In genomic region chr6:50976973-50977372, GRCm38 (mm10) we compare ENCODE assay signal across 14 mouse cellular contexts.
DNase-seq lines count a peak whose midpoint lies in the region; ATAC-seq and TF ChIP-seq lines count a peak whose summit lies in the region.
"Had no signal": no experiment of that assay in that cellular context is flagged by ENCODE, and none has a peak within 500 bp of the region (broad histone marks: within the 10 kb centered on the region; RNA-seq: fewer than 3 reads in every experiment).

No protein-coding gene starts in this region.

- H3K4me3 ChIP-seq in heart, postnatal 0 days (ENCODE audit: low read depth, low read length), result no peak overlapping the region
- H3K4me3 ChIP-seq in stomach, embryonic 15.5 days (replicated peaks), result no peak overlapping the region
- H3K4me3 ChIP-seq in stomach, postnatal 0 days (ENCODE audit: low read depth, low read length), result no peak overlapping the region
- H3K4me3 ChIP-seq in embryonic fibroblast, embryonic 13.5 days (ENCODE audit: insufficient read depth, low read length), result no peak overlapping the region
- H3K4me3 ChIP-seq: heart, embryonic 15.5 days; myocyte had no signal

- H3K9ac ChIP-seq in heart, postnatal 0 days (replicated peaks; ENCODE audit: low read depth, low read length), result no peak overlapping the region
- H3K9ac ChIP-seq in stomach, embryonic 15.5 days, result no peak overlapping the region
- no peak overlapping the region for H3K9ac ChIP-seq in stomach, postnatal 0 days (ENCODE audit: low read length)
- H3K9ac ChIP-seq: heart, embryonic 15.5 days; lung, embryonic 14.5 days had no signal

- 0 out of 2 replicates have a peak overlapping the region, but pooled peaks have one; percentile 80 for H3K27ac ChIP-seq in heart, postnatal 0 days (ENCODE audit: low read depth)
- H3K27ac ChIP-seq in stomach, embryonic 15.5 days, result peak overlapping the region; percentile 45; the same call in 1 of the 2 replicates
- no peak overlapping the region for H3K27ac ChIP-seq in stomach, postnatal 0 days (replicated peaks)
- H3K27ac ChIP-seq in embryonic fibroblast, embryonic 13.5 days (ENCODE audit: insufficient read depth, low read length), result peak overlapping the region; percentile 14; the same call in 1 of the 2 replicates
- H3K27ac ChIP-seq: heart, embryonic 15.5 days had no signal

- no peak for TF ChIP-seq POLR2A in embryonic fibroblast, embryonic 13.5 days (IDR thresholded peaks at IDR 0.05; ENCODE audit: low read depth, low read length)

- no peaks in the 10 kb centered on the region for H3K36me3 ChIP-seq in heart, postnatal 0 days (replicated peaks; ENCODE audit: control insufficient read depth, insufficient read depth, low read length)
- H3K36me3 ChIP-seq in stomach, embryonic 15.5 days, result no peaks in the 10 kb centered on the region
- H3K36me3 ChIP-seq in stomach, postnatal 0 days (ENCODE audit: control insufficient read depth, insufficient read depth, low read length), result no peaks in the 10 kb centered on the region
- H3K36me3 ChIP-seq: heart, embryonic 15.5 days had no signal

- ATAC-seq in heart, postnatal 0 days (ENCODE audit: insufficient read depth, low read depth), result no peak
- ATAC-seq in stomach, embryonic 15.5 days (ENCODE audit: insufficient read depth, low FRiP score, low read depth), result no peak
- ATAC-seq in stomach, postnatal 0 days (ENCODE audit: low FRiP score, low TSS enrichment), result no peak

- H3K9me3 ChIP-seq in heart, postnatal 0 days (replicated peaks; ENCODE audit: control insufficient read depth, low read length), result no peaks in the 10 kb centered on the region
- no peaks in the 10 kb centered on the region for H3K9me3 ChIP-seq in stomach, embryonic 15.5 days
- no peaks in the 10 kb centered on the region for H3K9me3 ChIP-seq in stomach, postnatal 0 days (ENCODE audit: control insufficient read depth, low read length)
- H3K9me3 ChIP-seq: heart, embryonic 15.5 days had no signal

- peaks cover 6% of the 10 kb centered on the region; the same call in 1 of the 2 replicates for H3K4me1 ChIP-seq in heart, postnatal 0 days (ENCODE audit: control insufficient read depth, insufficient read depth)
- peaks cover 12% of the 10 kb centered on the region; the same call in 1 of the 2 replicates for H3K4me1 ChIP-seq in stomach, embryonic 15.5 days
- peaks cover 4% of the 10 kb centered on the region; the same call in 1 of the 2 replicates for H3K4me1 ChIP-seq in stomach, postnatal 0 days (replicated peaks; ENCODE audit: control insufficient read depth, insufficient read depth)
- peaks cover 12% of the 10 kb centered on the region for H3K4me1 ChIP-seq in embryonic fibroblast, embryonic 13.5 days (ENCODE audit: control insufficient read depth, insufficient read depth, low read length)

- H3K4me2 ChIP-seq in heart, postnatal 0 days (ENCODE audit: low read depth, low read length), result no peak overlapping the region
- no peak overlapping the region for H3K4me2 ChIP-seq in stomach, embryonic 15.5 days
- H3K4me2 ChIP-seq in stomach, postnatal 0 days (replicated peaks; ENCODE audit: low read depth), result no peak overlapping the region
- H3K4me2 ChIP-seq: heart, embryonic 15.5 days; lung, embryonic 14.5 days had no signal

- DNase-seq in heart, postnatal 0 days (ENCODE audit: low spot score), result no peak
- no peak for DNase-seq in heart, adult 9 months (ENCODE audit: low spot score in 2 of 2)
- DNase-seq in stomach, postnatal 0 days (ENCODE audit: low spot score), result no peak
- no peak for DNase-seq in spleen, postnatal 4 days (ENCODE audit: low spot score in 2 of 2)
- DNase-seq in lung, postnatal 4 days, result no peak
- no peak for DNase-seq in cerebellum, postnatal 4 days (ENCODE audit: low spot score in 2 of 2)
- DNase-seq: adrenal gland, postnatal 14 days; cerebellum, adult 11-12 months; thymus, postnatal 25 days had no signal

- TF ChIP-seq CTCF in heart, postnatal 0 days (IDR thresholded peaks at IDR 0.05; ENCODE audit: low read depth), result no peak
- no peak for TF ChIP-seq CTCF in stomach, postnatal 0 days (IDR thresholded peaks at IDR 0.05; ENCODE audit: low read depth)
- no peak for TF ChIP-seq CTCF in embryonic fibroblast, embryonic 13.5 days (IDR thresholded peaks at IDR 0.05; ENCODE audit: borderline replicate concordance, insufficient read depth, low read length)

- 66% methylated on average over 7 of the region's 7 CpGs for WGBS in heart, postnatal 0 days
- WGBS in stomach, embryonic 15.5 days, result 50% methylated on average over 7 of the region's 7 CpGs
- 48% methylated on average over 7 of the region's 7 CpGs for WGBS in stomach, postnatal 0 days

- no peak for TF ChIP-seq EP300 in heart, postnatal 0 days (IDR thresholded peaks at IDR 0.05; ENCODE audit: low read depth)
- TF ChIP-seq EP300 in stomach, postnatal 0 days (optimal IDR thresholded peaks at IDR 0.05), result no peak

- no peaks in the 10 kb centered on the region for H3K27me3 ChIP-seq in heart, postnatal 0 days (ENCODE audit: control insufficient read depth, insufficient read depth, low read length)
- H3K27me3 ChIP-seq in stomach, embryonic 15.5 days (replicated peaks), result no peaks in the 10 kb centered on the region
- H3K27me3 ChIP-seq in stomach, postnatal 0 days (ENCODE audit: control insufficient read depth, insufficient read depth, low read length), result no peaks in the 10 kb centered on the region
- H3K27me3 ChIP-seq: heart, embryonic 15.5 days had no signal
